Mouse (Mus musculus) heart, embryonic 11.5 days (tissue): ENCODE data around the gene Plcg2. TPM values are rescaled to one million over a fixed set of nuclear protein-coding genes. Genes with fewer than 3 reads are reported as not detected.

Experiments
- ATAC-seq: fragments of 200-750 bp; cut with Nextera tagmentation; replicated peaks from 2 replicates; pipeline ENCODE4 v1.8.0; 2017; ENCODE audit warnings: moderate library complexity; ENCODE audit not compliant: insufficient number of reproducible peaks, low FRiP score, low TSS enrichment
- H3K27ac ChIP-seq: fragments of 300-500 bp; sonication (generic); 2 replicates; pipeline ENCODE4 v1.5.1; 2014; ENCODE audit warnings: mild to moderate bottlenecking, low read depth, low read length
- H3K27me3 ChIP-seq: fragments of 300-500 bp; sonication (generic); 2 replicates; pipeline ENCODE4 v1.6.1; 2014; ENCODE audit warnings: mild to moderate bottlenecking, low read length, mixed read lengths; ENCODE audit not compliant: control insufficient read depth, insufficient read depth
- H3K36me3 ChIP-seq: fragments of 300-500 bp; sonication (generic); 2 replicates; pipeline ENCODE4 v1.6.1; 2014; ENCODE audit warnings: mild to moderate bottlenecking, low read length, moderate library complexity, mixed read lengths; ENCODE audit not compliant: control insufficient read depth, insufficient read depth
- H3K4me1 ChIP-seq: fragments of 300-500 bp; sonication (generic); 2 replicates; pipeline ENCODE4 v1.6.1; 2014; ENCODE audit warnings: low read length; ENCODE audit not compliant: control insufficient read depth, insufficient read depth
- H3K4me2 ChIP-seq: fragments of 300-500 bp; sonication (generic); 2 replicates; pipeline ENCODE4 v1.6.1; 2014; ENCODE audit warnings: mild to moderate bottlenecking, moderate library complexity
- H3K4me3 ChIP-seq: fragments of 300-500 bp; sonication (generic); 2 replicates; pipeline ENCODE4 v1.5.1; 2014; ENCODE audit warnings: low read depth, low read length
- H3K9ac ChIP-seq: fragments of 300-500 bp; sonication (generic); 2 replicates; pipeline ENCODE4 v1.6.1; 2014; ENCODE audit warnings: mild to moderate bottlenecking, low read depth, low read length, moderate library complexity
- H3K9me3 ChIP-seq: fragments of 300-500 bp; sonication (generic); replicated peaks from 2 replicates; pipeline ENCODE4 v1.6.1; 2016; ENCODE audit warnings: low read length; ENCODE audit not compliant: control insufficient read depth
- WGBS: fragments of 180-500 bp; shearing (Covaris S2); extraction: QIAGEN DNeasy Blood & Tissue Kit; methylation state at CpG from one replicate; pipeline ENCODE4 v1.1.7; 2014; ENCODE audit not compliant: insufficient replicate concordance; 5-methylcytosine and 5-hydroxymethylcytosine counted together
- polyA plus RNA-seq: library from polyadenylated mRNA; unstranded; fragments of >200 nt; fragmentation: Nextera tagmentation; extraction: Ambion mirVana; gene quantifications from 2 replicates; pipeline ENCODE4 v1.2.1, GENCODE M21; 2014

Gene Plcg2
- polyA plus RNA-seq, 1 experiment from 2014 or later, result 4.7 TPM

GRCm38 (mm10) chr8:117494874-117495273, 3.2 kb upstream of the Plcg2 start:
- Histone ChIP-seq H3K9ac (no peak overlapping the region), H3K4me1 (no peaks in the 10 kb centered on the region; the same call in 1 of the 2 replicates), H3K4me2 (no peak overlapping the region), H3K27ac (no peak overlapping the region), H3K4me3 (no peak overlapping the region), H3K36me3 (no peaks in the 10 kb centered on the region), H3K9me3 (no peaks in the 10 kb centered on the region), H3K27me3 (peaks cover 17% of the 10 kb centered on the region)
- 54% methylated on average over 2 of the region's 2 CpGs for WGBS
- no peak for ATAC-seq

- Histone ChIP-seq H3K4me1 (peaks cover 3% of the 10 kb centered on the region; the same call in 1 of the 2 replicates), H3K4me3 (peak overlapping the region; percentile 60), H3K9ac (peak overlapping the region; percentile 67), H3K27ac (no peak overlapping the region), H3K9me3 (no peaks in the 10 kb centered on the region), H3K4me2 (peak overlapping the region; percentile 99), H3K36me3 (no peaks in the 10 kb centered on the region), H3K27me3 (peaks cover 16% of the 10 kb centered on the region)
- ATAC-seq, result no peak
- WGBS, result 13% methylated on average over 20 of the region's 20 CpGs
These were observed 937 bp downstream of the Plcg2 start for GRCm38 (mm10) chr8:117498915-117499540.

- ATAC-seq, result no peak
- Histone ChIP-seq H3K36me3 (no peaks in the 10 kb centered on the region), H3K27ac (no peak overlapping the region), H3K27me3 (peaks cover 16% of the 10 kb centered on the region), H3K4me2 (no peak overlapping the region), H3K9me3 (no peaks in the 10 kb centered on the region), H3K9ac (no peak overlapping the region), H3K4me1 (peaks cover 3% of the 10 kb centered on the region; the same call in 1 of the 2 replicates), H3K4me3 (no peak overlapping the region)
- 72% methylated on average over 5 of the region's 5 CpGs for WGBS
These were observed 2.2 kb downstream of the Plcg2 start for GRCm38 (mm10) chr8:117500232-117500823.

- WGBS, result 71% methylated on average over 6 of the region's 6 CpGs
- no peak overlapping the region for H3K4me3 ChIP-seq
- H3K36me3 ChIP-seq, result no peaks in the 10 kb centered on the region
- peaks cover 3% of the 10 kb centered on the region; the same call in 1 of the 2 replicates for H3K4me1 ChIP-seq
- H3K9me3 ChIP-seq, result no peaks in the 10 kb centered on the region
- H3K9ac ChIP-seq, result no peak overlapping the region
- peaks cover 16% of the 10 kb centered on the region for H3K27me3 ChIP-seq
- H3K4me2 ChIP-seq, result no peak overlapping the region
- no peak overlapping the region for H3K27ac ChIP-seq
- no peak for ATAC-seq
These were observed 3.2 kb downstream of the Plcg2 start for GRCm38 (mm10) chr8:117501323-117501722.

- Histone ChIP-seq H3K27ac (no peak overlapping the region), H3K4me2 (no peak overlapping the region), H3K36me3 (no peaks in the 10 kb centered on the region), H3K9me3 (no peaks in the 10 kb centered on the region), H3K4me1 (peaks cover 3% of the 10 kb centered on the region; the same call in 1 of the 2 replicates), H3K4me3 (no peak overlapping the region), H3K27me3 (peaks cover 12% of the 10 kb centered on the region), H3K9ac (no peak overlapping the region)
- ATAC-seq, result no peak
- WGBS, result 60% methylated on average over 13 of the region's 13 CpGs
These were observed 5.4 kb downstream of the Plcg2 start for GRCm38 (mm10) chr8:117503405-117504069.

GRCm38 (mm10) chr8:117507703-117508102, 9.6 kb downstream of the Plcg2 start:
- peaks cover 3% of the 10 kb centered on the region; the same call in 1 of the 2 replicates for H3K27me3 ChIP-seq
- no peak overlapping the region for H3K9ac ChIP-seq
- no peaks in the 10 kb centered on the region for H3K4me1 ChIP-seq
- H3K27ac ChIP-seq, result no peak overlapping the region
- ATAC-seq, result no peak
- H3K36me3 ChIP-seq, result no peaks in the 10 kb centered on the region
- no peak overlapping the region for H3K4me2 ChIP-seq
- 82% methylated on average over 8 of the region's 8 CpGs for WGBS
- no peak overlapping the region for H3K4me3 ChIP-seq
- H3K9me3 ChIP-seq, result peaks cover 4% of the 10 kb centered on the region

GRCm38 (mm10) chr8:117516876-117517565, 18.9 kb downstream of the Plcg2 start:
- Histone ChIP-seq H3K4me1 (no peaks in the 10 kb centered on the region), H3K27me3 (no peaks in the 10 kb centered on the region), H3K4me3 (no peak overlapping the region), H3K36me3 (no peaks in the 10 kb centered on the region), H3K9me3 (no peaks in the 10 kb centered on the region), H3K9ac (no peak overlapping the region), H3K27ac (no peak overlapping the region), H3K4me2 (no peak overlapping the region)
- whole genome bisulfite sequencing, result 63% methylated on average over 14 of the region's 14 CpGs
- no peak for ATAC-seq

- Histone ChIP-seq H3K27ac (no peak overlapping the region), H3K4me2 (no peak overlapping the region), H3K9ac (no peak overlapping the region), H3K9me3 (no peaks in the 10 kb centered on the region), H3K36me3 (no peaks in the 10 kb centered on the region), H3K27me3 (no peaks in the 10 kb centered on the region), H3K4me1 (no peaks in the 10 kb centered on the region), H3K4me3 (no peak overlapping the region)
- ATAC-seq, result no peak
- 78% methylated on average over 9 of the region's 9 CpGs for WGBS
These were observed 19.8 kb downstream of the Plcg2 start for GRCm38 (mm10) chr8:117517861-117518260.
